Mouse (Mus musculus) heart, adult 2 months (tissue): ENCODE measurements around the gene Ugp2.

Experiments used
- CTCF ChIP-seq: fragments of 200-600 bp; IDR thresholded peaks from 2 replicates; pipeline ENCODE4 v1.8.1; 2022; ENCODE audit warnings: antibody characterized with exemption, mild to moderate bottlenecking, moderate library complexity
- EP300 ChIP-seq: fragments of 200-500 bp; IDR thresholded peaks from 2 replicates; pipeline ENCODE4 v1.6.1; 2011; ENCODE audit warnings: low read depth, low read length, control low read depth; ENCODE audit not compliant: insufficient read depth

- no peak for TF ChIP-seq CTCF
- TF ChIP-seq EP300: no peak
Observed at GRCm38 (mm10) chr11:21348890-21349289, 22.1 kb downstream of the Ugp2 start.
